Mouse (Mus musculus): ENCODE measurements around the gene Shpk. TPM values are rescaled to one million over a fixed set of nuclear protein-coding genes. Genes with fewer than 3 reads are reported as not detected.

Gene Shpk
- 0.56 and 1.3 TPM in 2 replicates for polyA plus RNA-seq (2016; fragmentation: Nextera tagmentation; extraction: Ambion mirVana)

DNA sequence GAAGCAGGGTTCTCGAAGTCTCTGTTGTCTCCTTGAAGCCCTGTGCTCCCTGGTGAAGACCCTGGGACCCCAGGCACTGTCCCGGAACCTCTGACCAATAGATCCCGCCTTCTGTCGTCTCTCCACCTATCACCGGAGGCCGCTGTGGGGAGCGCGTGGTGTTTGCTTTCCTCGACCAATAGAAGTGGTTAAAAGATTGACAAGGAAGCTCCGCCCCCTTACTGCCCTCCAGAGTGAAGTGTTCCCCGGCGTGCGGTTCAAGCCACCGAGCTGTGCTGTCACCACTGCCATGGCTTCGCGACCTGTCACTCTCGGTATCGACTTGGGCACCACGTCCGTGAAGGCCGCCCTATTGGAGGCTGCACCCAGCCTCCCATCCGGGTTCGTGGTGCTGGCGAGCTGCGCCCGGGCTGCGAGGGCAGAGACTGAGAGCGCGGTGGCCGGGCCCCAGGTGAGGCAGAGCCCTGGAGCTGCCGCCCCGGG, at the start of gene Shpk:
TSS of gene Shpk (plus strand) at position 231 of the 483 bp plus-strand sequence.
- Histone ChIP-seq H3K4me1 (peaks cover 17% of the 10 kb centered on the region), H3K27ac (peak within 1 kb of the TSS; percentile 63; the same call in 1 of the 2 replicates), H3K9me3 (replicated peaks) (no peaks in the 10 kb centered on the region), H3K27me3 (ENCODE audit: low read depth, poor library complexity, severe bottlenecking) (no peaks in the 10 kb centered on the region; the same call in 1 of the 2 replicates), H3K4me3 (peak within 1 kb of the TSS; percentile 67), H3K36me3 (0 out of 2 replicates have a peak, but pooled peaks cover 5% of the 10 kb centered on the region)
- under 1% methylated on average over 32 of the region's 32 CpGs for WGBS
- peak; percentile 90 for DNase-seq (ENCODE audit: low spot score)

GRCm38 (mm10) chr11:73155071-73155470, 44.2 kb upstream of the Shpk start:
- no peaks in the 10 kb centered on the region for H3K36me3 ChIP-seq
- H3K4me1 ChIP-seq: peaks cover 3% of the 10 kb centered on the region

DNA sequence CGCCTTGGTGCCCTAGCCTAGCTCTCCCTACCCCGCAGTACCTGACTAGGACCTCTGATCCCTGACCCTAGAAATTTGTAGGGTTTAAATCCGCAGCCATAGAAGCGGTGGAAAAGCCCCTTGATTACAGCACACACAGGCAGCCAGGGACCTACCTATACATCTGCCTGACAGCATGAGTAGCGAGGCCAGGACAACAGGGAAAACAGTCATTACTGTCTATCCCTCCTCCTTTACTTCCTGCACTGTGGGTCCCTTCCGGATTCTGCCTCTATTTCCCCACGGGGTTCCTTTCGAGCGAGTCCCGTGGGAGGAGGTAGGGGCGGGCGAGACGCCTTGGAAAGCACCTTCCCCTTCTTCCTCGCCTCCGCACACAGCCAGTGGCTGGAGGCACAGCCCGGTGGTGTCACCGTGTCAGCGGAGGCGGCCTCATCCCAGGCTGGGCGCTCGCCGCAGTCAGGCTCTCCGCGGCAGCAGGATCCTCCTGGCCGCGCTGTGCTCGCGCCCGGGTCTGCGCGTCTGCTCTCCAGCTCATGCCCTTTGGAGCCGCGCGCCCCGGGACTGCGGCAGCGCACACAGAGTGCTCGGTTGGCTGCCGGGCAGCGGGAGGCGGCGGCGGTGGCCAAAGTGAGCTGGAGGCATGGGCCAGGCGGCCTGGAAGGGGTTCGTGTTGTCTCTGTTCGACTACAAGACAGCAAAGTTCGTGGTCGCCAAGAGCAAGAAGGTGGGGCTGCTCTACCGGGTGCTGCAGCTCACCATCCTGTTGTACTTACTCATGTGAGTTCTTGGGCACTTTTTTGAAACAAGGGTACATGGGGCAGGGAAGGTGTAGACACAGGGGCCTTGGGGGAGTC, 39.1 kb upstream of the Shpk start, which contains the start of gene P2rx5:
TSS of gene P2rx5 (plus strand) at position 465 of the 854 bp plus-strand sequence.
- DNase-seq (ENCODE audit: low spot score): peak; percentile 68
- WGBS: 3% methylated on average over 49 of the region's 49 CpGs
- H3K27me3 ChIP-seq (ENCODE audit: low read depth, poor library complexity, severe bottlenecking): peaks cover 47% of the 10 kb centered on the region

More at GRCm38 (mm10) chr11:73155071-73155470, 44.2 kb upstream of the Shpk start:
- Histone ChIP-seq H3K27me3 (ENCODE audit: low read depth, poor library complexity, severe bottlenecking) (peaks cover 29% of the 10 kb centered on the region), H3K9me3 (replicated peaks) (no peaks in the 10 kb centered on the region), H3K27ac (no peak overlapping the region), H3K4me3 (no peak overlapping the region)
- no peak for DNase-seq (ENCODE audit: low spot score)
- 80% methylated on average over 6 of the region's 6 CpGs for WGBS

DNA sequence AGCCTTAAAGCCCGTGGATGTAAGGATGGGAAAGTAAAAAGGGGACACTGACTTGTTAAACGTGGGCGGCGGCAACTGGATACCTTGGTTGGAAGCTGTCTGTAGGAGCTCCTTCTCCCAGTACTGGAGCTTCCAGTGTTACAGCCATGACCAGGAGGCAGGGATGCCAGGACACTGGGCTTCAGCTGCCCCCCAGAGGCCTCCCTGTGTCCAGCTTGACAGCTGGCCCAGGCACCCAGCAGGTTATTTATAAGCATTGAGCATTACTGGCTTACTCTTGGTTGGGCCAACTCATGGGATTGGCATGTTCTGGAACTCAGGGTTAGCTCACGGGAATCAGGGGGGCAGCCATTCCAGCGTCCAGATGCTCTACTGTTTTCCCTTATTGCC, 38.5 kb upstream of the Shpk start:
- H3K9me3 ChIP-seq (replicated peaks): no peaks in the 10 kb centered on the region
- WGBS: 27% methylated on average over 6 of the region's 6 CpGs
- H3K27ac ChIP-seq: no peak overlapping the region
- H3K4me3 ChIP-seq: peak overlapping the region; percentile 57
- no peaks in the 10 kb centered on the region for H3K36me3 ChIP-seq
- peaks cover 12% of the 10 kb centered on the region for H3K4me1 ChIP-seq
- DNase-seq (ENCODE audit: low spot score): no peak
- peaks cover 47% of the 10 kb centered on the region for H3K27me3 ChIP-seq (ENCODE audit: low read depth, poor library complexity, severe bottlenecking)

More for the DNA sequence above, 39.1 kb upstream of the Shpk start, which contains the start of gene P2rx5:
- Histone ChIP-seq H3K9me3 (replicated peaks) (no peaks in the 10 kb centered on the region), H3K36me3 (no peaks in the 10 kb centered on the region), H3K4me1 (peaks cover 12% of the 10 kb centered on the region), H3K4me3 (peak within 1 kb of the TSS; percentile 57), H3K27ac (peak within 1 kb of the TSS; percentile 34; the same call in 1 of the 2 replicates)

DNA sequence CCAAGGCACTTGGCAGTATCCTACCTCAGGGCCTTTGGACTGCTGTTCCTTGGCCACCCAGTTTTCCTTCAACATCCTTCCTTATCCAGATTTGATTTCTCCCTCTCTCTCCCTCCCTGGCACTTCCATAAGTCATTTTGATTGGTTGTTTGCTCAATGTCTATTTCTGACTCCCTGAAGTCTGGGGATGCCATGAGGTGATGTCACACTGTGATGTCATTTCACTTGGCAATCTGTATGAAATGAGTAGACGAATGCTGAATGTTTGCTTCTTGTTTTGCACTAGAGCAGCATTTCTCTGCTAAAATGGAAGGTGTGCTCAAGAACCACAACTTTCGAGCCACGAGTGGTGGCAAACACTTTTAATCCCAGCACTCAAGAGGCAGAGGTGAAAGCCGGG, 37.6 kb upstream of the Shpk start:
- Histone ChIP-seq H3K27me3 (ENCODE audit: low read depth, poor library complexity, severe bottlenecking) (peaks cover 47% of the 10 kb centered on the region), H3K4me1 (peaks cover 12% of the 10 kb centered on the region), H3K4me3 (no peak overlapping the region), H3K9me3 (replicated peaks) (no peaks in the 10 kb centered on the region), H3K27ac (no peak overlapping the region), H3K36me3 (no peaks in the 10 kb centered on the region)
- 95% methylated on average over 4 of the region's 4 CpGs for WGBS
- DNase-seq (ENCODE audit: low spot score): no peak

- 68% methylated on average over 5 of the region's 5 CpGs for WGBS
Measured at GRCm38 (mm10) chr11:73162284-73162683, 37.0 kb upstream of the Shpk start.

DNA sequence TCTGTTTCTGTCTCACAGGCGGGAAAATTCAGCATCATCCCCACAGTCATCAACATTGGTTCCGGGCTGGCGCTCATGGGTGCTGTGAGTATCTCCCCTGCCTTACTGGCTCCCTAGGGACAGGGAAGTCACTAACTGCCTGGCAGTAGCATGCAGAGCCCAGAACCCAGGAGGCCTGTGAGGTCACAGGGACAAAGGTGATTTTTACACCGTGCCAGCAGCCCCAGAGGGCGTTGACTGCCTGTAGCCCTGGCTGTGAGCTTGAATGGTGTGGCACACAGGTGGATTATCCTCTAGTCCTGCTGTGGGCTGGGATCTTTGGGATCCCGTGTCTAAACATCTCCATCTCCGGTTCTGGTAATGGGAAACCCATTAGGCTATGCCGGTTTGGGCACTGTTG, 31.2 kb upstream of the Shpk start:
- Histone ChIP-seq H3K9me3 (replicated peaks) (no peaks in the 10 kb centered on the region), H3K27ac (no peak overlapping the region), H3K4me3 (no peak overlapping the region), H3K36me3 (peaks cover 30% of the 10 kb centered on the region), H3K4me1 (no peaks in the 10 kb centered on the region), H3K27me3 (ENCODE audit: low read depth, poor library complexity, severe bottlenecking) (no peaks in the 10 kb centered on the region)
- no peak for DNase-seq (ENCODE audit: low spot score)
- 88% methylated on average over 8 of the region's 8 CpGs for WGBS

More at GRCm38 (mm10) chr11:73162284-73162683, 37.0 kb upstream of the Shpk start:
- Histone ChIP-seq H3K9me3 (replicated peaks) (no peaks in the 10 kb centered on the region), H3K27ac (no peak overlapping the region), H3K4me3 (no peak overlapping the region), H3K36me3 (no peaks in the 10 kb centered on the region), H3K27me3 (ENCODE audit: low read depth, poor library complexity, severe bottlenecking) (peaks cover 45% of the 10 kb centered on the region), H3K4me1 (peaks cover 12% of the 10 kb centered on the region)
- DNase-seq (ENCODE audit: low spot score): no peak

- no peaks in the 10 kb centered on the region for H3K9me3 ChIP-seq (replicated peaks)
- H3K4me3 ChIP-seq: no peak overlapping the region
- 83% methylated on average over 6 of the region's 6 CpGs for WGBS
- H3K4me1 ChIP-seq: no peaks in the 10 kb centered on the region
- H3K36me3 ChIP-seq: peaks cover 35% of the 10 kb centered on the region
- H3K27me3 ChIP-seq (ENCODE audit: low read depth, poor library complexity, severe bottlenecking): no peaks in the 10 kb centered on the region
- no peak for DNase-seq (ENCODE audit: low spot score)
- H3K27ac ChIP-seq: no peak overlapping the region
Measured at GRCm38 (mm10) chr11:73168576-73168975, 30.7 kb upstream of the Shpk start.

- H3K27me3 ChIP-seq (ENCODE audit: low read depth, poor library complexity, severe bottlenecking): no peaks in the 10 kb centered on the region
- H3K36me3 ChIP-seq: peaks cover 42% of the 10 kb centered on the region
- no peaks in the 10 kb centered on the region for H3K9me3 ChIP-seq (replicated peaks)
- no peak overlapping the region for H3K27ac ChIP-seq
- no peak overlapping the region for H3K4me3 ChIP-seq
- 57% methylated on average over 4 of the region's 4 CpGs for WGBS
- DNase-seq (ENCODE audit: low spot score): peak; percentile 59
- no peaks in the 10 kb centered on the region for H3K4me1 ChIP-seq
Measured at GRCm38 (mm10) chr11:73169231-73169630, 30.0 kb upstream of the Shpk start.

GRCm38 (mm10) chr11:73172186-73172585, 27.1 kb upstream of the Shpk start:
- DNase-seq (ENCODE audit: low spot score): no peak
- peaks cover 51% of the 10 kb centered on the region for H3K36me3 ChIP-seq
- H3K4me3 ChIP-seq: no peak overlapping the region
- H3K27ac ChIP-seq: no peak overlapping the region
- WGBS: 70% methylated on average over 5 of the region's 5 CpGs
- H3K4me1 ChIP-seq: peaks cover 12% of the 10 kb centered on the region
- no peaks in the 10 kb centered on the region for H3K27me3 ChIP-seq (ENCODE audit: low read depth, poor library complexity, severe bottlenecking)
- H3K9me3 ChIP-seq (replicated peaks): no peaks in the 10 kb centered on the region

GRCm38 (mm10) chr11:73175612-73176011, 23.6 kb upstream of the Shpk start:
- Histone ChIP-seq H3K27ac (peak overlapping the region; percentile 94; the same call in 1 of the 2 replicates), H3K4me1 (peaks cover 26% of the 10 kb centered on the region), H3K9me3 (replicated peaks) (no peaks in the 10 kb centered on the region), H3K36me3 (peaks cover 50% of the 10 kb centered on the region), H3K27me3 (ENCODE audit: low read depth, poor library complexity, severe bottlenecking) (no peaks in the 10 kb centered on the region), H3K4me3 (peak overlapping the region; percentile 95)
- no peak for DNase-seq (ENCODE audit: low spot score)
- WGBS: 48% methylated on average over 8 of the region's 8 CpGs

DNA sequence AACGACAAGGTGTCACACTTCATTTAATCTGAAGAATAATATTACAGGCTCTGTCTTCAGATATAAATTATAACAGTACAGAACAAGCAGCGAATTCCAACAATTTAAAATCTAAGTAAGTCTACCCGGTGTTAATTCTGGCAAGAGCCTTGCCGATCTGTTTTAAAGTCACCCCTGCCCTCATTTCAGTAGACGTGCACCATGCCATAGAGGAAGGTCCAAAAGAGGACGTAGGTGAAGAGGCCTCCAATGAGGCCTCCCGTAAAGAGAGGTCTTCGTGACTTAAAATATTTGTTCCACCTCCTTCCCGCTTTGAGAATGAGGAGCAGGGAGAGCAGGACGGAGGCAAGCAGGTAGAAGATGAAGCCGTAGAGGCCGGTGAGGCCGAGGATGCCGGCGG, 23.1 kb upstream of the Shpk start:
- WGBS: 2% methylated on average over 15 of the region's 15 CpGs
- H3K36me3 ChIP-seq: peaks cover 48% of the 10 kb centered on the region
- peak overlapping the region; percentile 94 for H3K27ac ChIP-seq
- DNase-seq (ENCODE audit: low spot score): no peak
- peak overlapping the region; percentile 95 for H3K4me3 ChIP-seq
- H3K4me1 ChIP-seq: peaks cover 26% of the 10 kb centered on the region
- no peaks in the 10 kb centered on the region for H3K9me3 ChIP-seq (replicated peaks)
- H3K27me3 ChIP-seq (ENCODE audit: low read depth, poor library complexity, severe bottlenecking): no peaks in the 10 kb centered on the region

Measured in limb, embryonic 10.5 days (tissue).